Mouse (Mus musculus) ovary, adult 18-20 months (tissue): ENCODE measurements around the gene Mettl15.

Source experiments
- DNase-seq: peaks from one replicate; pipeline ENCODE4 v3.0.0; 2022; ENCODE audit warnings: low spot score, mixed read lengths

Mettl15 gene

DNA sequence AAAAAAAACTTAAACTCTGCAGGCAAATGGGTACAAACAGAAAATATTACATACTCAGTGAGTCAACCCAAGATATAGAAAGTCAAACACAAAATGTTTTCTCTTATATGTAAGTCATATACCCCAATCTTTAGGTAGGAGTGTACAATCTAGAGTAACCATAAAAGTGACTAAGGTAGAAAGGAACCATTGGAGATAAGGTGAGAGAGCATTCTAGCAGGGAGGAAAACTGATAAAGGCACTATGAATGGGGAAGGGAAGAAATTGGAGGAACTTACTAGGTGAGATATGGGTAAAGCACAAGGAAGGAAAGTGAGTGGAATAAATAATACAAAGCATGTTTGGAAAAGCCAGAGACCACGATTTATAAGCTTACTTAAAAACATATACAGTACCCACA is 122.0 kb downstream of the Mettl15 start:
- DNase-seq: no peak

DNA sequence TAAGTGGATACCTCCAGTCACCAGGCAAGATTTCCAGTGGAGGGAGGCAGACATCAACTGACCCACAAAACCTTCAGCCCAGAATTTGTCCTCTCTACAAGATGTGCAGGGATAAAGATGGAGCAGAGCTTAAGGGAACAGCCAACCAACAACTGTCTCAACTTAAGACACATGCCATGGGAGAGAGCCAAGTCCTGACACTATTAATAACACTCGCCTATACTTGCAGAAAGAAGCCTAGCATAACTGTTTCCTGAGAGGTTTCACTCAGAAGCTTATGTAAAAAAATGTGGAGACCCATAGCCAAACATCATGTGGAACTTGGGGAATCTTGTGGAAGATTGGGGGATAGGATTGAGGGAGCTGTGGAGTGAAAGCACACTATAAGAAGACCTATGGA is 124.4 kb downstream of the Mettl15 start:
- DNase-seq: no peak

DNA sequence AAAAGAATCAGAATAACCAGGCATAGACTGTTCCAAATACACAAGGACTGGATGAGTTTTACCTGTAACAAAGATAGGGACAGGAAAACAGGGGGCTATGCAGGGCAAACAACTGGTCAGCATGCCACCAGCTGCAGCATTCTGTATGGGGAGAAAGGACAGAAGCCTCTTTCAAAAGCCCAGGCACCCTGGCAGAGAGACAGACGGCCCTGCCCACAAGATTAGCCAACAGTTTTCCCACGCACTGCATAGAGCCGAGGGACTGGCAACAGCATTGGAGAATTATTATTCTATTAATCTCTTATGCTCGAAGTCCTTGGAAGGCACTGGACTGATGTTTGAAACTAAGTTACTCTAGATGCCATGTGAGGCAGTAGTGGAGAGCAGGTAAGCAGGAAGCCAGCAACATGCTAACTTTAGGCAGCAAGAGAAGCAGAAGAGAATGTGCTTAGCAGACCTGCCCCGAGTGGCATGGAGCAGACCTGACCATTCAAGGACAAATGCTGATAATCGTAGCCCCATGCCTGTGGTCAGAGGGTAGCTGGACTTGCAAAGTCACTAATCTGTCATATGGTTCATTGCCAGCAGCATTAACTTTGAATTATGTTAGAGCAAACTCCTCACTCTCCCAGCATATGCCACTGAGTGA is 127.0 kb downstream of the Mettl15 start:
- no peak for DNase-seq

DNA sequence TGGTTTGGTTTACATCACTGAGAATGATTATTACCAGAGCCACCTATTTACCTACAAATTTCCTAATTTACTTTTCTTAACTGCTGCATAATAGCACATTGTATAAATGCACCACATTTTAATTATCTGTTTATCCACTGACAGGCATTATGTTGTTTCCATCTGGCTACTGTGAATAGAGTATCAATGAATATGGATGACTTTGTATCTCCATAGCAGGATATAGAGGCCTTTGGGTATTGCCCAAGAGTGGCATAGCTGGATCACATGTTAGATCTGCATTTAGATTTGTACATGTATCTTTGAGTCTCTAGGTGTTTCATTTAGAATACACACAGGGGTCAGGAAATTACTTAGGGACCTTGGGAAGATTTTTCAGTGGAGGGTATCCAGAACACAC is 133.3 kb downstream of the Mettl15 start:
- DNase-seq: no peak

DNA sequence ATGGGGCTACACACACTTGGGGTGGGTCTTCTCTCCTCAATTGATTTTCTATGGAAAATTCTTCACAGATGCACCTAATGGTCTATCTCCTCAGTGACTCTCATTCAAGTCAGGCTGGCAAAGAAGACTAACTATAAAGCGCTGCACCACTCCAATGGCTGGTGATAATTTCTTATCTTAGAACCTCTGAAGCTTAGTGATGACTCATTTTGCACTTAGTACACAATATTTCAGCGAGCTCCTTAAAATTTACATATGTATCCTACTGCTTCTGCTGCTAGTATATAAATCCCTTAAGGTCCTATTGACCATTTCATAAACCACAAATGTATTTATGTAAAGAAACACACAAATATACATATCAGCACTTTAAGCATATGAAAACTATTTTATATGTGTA is 136.1 kb downstream of the Mettl15 start:
- DNase-seq: no peak

DNA sequence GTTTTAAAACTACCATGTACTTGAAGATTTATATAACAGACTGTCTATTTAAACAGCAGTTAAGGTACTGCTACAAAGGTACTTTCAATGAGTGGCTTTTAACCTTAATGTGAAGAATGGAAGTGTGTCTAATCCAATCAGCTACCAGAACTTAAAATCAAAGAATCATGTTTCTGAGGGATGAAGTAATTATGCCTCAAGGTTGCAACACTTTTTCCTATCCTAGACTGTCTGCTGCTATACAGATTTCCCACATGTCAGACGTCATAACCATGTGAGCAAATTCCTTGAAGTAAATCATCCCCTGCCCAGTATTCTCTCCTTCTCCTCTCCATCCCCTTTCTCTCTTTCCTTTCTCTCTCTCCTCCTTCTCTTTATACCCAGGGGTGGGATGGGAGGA is 140.2 kb downstream of the Mettl15 start:
- no peak for DNase-seq

DNA sequence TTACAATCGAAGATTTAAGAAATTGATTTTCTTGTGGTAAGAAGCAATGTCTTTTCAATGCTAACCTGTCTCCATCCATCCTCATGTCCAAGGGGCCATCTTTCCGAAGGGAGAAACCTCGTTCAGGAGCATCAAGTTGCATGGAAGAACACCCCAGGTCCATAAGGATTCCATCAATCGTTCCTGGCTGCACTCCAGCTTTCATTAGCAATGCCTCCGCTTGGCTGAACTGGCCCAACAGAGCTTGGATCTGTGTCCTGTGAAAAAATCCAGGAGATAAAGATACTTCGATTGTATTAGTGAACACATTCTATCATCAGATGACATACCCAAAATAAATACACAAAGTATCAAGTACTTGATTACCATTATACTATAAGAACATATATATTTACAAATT is 143.3 kb downstream of the Mettl15 start:
- no peak for DNase-seq

DNA sequence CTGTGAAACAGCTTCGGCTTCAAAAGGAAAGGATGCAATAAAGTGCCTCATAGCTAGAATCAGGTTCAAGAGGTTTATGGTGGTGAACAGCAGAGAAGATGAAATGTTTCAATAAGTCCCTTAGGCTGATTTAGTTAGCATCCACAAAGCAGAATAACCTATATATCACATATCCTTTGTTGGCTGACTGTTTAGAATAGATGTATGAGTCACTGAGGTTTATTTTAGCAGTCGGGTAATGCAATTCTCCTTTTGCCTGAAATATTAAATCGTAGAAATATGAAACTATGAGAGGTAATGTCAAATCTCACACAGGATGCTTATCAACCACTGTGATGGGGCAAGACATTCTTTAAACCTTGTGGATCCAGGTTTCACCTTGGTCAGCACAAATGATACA is 149.8 kb downstream of the Mettl15 start:
- no peak for DNase-seq

DNA sequence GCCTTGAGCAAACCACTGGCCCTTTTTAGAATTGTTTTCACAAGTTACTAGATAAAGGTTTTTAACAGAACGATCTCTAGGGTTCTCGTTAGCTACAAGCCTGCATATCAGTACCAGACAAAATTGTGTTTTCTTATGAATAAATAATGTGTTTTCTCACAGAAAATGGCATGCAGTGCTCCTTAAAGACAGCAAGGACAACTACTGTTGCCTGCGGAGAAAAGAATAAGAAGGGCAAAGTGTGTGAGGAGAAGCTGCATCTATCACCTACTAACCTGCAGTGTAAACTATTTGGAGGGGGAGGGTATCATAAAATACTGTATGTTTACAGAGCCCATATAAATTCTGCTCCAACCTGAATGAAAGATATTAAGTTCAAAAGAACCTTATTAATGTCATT is 150.6 kb downstream of the Mettl15 start:
- no peak for DNase-seq

DNA sequence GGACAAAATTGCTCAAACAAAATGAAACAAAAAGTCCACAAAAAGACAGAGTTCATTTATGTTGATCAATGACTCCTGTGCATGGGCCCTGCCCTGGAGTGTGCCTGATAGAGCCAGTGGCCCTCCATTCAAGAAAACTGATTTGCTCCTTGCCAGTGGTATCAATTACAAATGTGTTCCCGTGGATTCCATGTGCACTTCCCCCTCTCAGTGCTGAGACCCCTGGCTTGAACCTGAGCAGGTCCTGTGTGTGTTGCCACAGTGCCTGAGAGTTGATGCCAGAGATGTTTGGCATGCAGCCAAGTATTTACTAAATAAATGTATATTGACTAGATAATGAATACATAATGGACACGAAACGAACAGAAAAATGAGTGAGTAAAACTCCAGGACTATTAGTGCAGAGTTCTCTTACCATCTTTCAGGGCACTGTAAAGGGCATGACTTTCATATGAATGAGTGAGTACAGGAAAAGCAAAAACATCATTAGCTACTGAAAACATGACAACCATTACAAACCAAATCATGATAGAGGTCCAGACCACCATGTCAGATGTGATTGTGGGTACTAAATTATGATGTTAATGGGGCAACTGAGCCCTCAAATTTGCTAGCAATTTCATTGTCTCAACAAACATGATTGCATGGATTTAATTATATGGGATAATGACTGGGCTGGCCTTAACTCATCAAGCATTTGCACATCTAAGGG is 174.6 kb downstream of the Mettl15 start:
- no peak for DNase-seq

DNA sequence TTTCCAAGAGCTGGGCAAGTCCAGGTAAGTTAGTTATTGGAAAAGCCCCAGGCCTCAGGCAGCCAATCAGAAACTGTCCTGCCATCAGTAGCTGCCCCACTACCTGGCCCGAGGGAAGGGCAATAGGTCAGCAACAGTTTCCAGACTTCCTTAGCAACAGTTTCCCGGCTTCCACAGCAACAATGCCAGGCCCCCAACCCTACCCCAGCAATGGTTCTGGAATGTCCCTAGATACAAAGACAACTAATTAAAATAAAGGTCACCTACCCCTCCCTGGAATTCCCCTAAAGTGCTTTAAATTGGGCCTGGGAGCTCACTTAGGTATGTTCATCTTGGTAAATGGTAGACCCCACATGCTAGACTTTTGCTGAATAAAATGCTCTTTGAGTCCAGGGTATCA is 230.9 kb downstream of the Mettl15 start:
- no peak for DNase-seq
